Mouse (Mus musculus) gastrocnemius, adult 18-20 months (tissue): ENCODE data around the gene Pitpnm1. TPM values are rescaled to one million over a fixed set of nuclear protein-coding genes. Genes with fewer than 3 reads are reported as not detected.
"Not testable (repeated sequence)": the region's sequence is repeated elsewhere in the genome, so short reads cannot be mapped to it uniquely, and the experiment has no call there.

Source experiments
- DNase-seq: peaks from one replicate; pipeline ENCODE4 v3.0.0; 2021; ENCODE audit warnings: low spot score
- total RNA-seq, 2 experiments: library from RNA; stranded (reverse); gene quantifications; 2 replicates each; pipeline ENCODE4 v1.2.3; 2021

Pitpnm1 gene
- total RNA-seq, 2 experiments from 2014 or later, result 2.0 to 3.7 TPM

DNA sequence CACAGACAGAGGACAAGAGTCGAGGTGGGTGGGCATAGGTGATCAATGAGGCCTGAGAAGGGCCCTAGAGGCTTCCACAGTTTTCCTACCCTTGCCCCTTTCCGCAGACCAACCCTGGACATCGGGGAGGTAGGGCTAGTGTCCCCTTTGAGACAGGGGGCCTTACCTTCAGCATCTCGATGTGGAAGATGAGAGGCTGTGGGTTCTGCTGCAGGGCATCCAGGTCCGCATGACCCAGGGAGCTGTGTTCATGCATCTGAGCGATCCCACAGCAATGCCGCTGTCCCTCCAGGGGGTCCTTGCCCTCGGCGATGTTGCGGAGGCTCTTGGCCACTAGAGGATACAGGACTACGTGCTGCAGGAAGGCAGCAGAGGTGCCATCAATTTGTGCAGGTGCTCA lies 16.0 kb downstream of the Pitpnm1 start:
- DNase-seq, result no peak

DNA sequence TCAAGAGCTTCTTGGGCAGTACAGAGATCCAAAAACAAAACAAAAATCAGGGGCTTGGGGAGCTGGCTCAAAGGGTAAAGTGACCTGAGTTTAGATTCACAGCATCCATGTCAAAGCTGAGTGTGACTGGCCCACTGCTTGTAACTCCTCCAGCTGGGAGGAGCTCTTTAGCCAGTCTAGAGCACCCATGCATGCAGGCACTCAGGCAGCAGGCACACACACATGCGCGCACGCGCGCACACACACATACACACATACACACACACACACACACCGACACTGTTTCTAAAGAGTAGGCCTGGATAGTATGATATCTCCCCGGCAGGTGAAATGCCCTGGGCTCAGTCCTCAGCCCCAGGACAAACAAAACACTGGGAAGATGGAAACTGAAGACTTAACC lies 17.2 kb downstream of the Pitpnm1 start:
- DNase-seq, result no peak

DNA sequence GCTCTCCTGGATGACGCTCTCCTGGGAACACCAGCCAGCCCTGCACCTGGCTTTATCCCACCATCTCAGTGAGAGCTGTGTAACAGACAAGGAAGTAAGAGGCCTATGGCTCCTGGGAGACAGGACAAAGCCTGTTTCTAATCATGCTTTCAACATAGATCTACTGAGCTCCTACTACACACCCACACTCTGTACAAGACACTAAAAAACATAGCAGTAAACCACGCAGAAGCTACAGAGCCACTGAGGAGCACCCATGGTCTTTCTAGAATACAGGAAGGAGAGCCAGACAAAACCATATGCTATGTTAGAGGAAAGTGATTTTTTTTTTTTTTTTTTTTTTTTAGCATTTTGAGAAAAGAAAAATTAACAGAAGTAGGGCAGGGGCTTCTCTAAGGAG lies 18.6 kb downstream of the Pitpnm1 start:
- DNase-seq, result no peak

DNA sequence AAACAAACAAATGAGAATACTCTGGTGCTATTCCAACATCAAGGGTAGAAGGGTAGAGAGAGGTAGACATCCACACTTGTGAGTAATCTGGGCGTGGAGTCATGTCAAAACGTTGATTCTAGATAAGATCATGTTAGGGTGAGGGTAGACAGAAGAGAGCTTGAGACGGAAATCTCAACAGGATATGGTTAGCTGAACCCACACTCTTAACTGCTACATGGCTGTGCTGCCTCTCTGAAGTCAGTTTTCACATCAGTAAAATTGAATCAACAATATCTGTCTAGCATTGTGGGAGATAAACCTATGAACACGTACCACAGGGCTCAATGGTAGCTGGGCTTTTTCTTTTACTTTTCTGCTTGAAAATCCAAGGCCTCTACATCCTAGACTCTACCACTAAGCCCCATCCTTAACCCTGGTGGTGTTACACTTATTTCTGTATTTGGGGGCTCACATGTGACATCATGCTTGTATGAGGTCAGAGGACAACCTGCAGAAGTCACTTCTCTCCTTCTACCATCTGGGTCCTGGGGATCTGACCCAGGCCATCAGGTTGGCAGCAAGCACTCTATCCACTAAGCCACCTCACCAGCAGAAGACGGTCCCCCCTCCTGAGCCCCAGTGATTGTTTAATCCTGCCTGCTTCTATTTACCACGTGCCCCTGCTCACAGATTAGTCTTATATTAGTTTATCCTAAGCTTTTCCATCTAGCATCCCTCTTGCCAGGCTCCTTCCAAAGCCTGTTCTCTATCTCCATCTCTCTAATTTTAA lies 20.1 kb downstream of the Pitpnm1 start:
- no peak for DNase-seq

DNA sequence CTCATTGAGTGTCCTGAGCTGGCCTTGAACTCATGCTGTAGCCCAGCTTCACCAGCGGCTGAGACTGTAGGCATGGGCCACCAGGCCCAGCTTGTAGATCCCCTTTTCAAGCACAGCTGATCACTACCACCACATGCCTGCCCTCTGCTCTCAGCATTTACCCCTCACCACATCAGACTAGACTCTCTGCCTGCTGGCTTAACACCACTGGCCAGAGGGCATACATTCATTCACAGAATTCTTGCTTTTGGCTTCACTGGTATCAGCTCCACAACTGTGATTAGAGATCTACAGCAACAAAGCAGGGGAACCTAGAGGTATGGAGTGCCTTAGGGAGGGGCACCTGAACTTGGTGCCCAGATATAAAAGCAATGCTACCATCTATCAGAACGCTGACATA lies 20.7 kb downstream of the Pitpnm1 start:
- no peak for DNase-seq

DNA sequence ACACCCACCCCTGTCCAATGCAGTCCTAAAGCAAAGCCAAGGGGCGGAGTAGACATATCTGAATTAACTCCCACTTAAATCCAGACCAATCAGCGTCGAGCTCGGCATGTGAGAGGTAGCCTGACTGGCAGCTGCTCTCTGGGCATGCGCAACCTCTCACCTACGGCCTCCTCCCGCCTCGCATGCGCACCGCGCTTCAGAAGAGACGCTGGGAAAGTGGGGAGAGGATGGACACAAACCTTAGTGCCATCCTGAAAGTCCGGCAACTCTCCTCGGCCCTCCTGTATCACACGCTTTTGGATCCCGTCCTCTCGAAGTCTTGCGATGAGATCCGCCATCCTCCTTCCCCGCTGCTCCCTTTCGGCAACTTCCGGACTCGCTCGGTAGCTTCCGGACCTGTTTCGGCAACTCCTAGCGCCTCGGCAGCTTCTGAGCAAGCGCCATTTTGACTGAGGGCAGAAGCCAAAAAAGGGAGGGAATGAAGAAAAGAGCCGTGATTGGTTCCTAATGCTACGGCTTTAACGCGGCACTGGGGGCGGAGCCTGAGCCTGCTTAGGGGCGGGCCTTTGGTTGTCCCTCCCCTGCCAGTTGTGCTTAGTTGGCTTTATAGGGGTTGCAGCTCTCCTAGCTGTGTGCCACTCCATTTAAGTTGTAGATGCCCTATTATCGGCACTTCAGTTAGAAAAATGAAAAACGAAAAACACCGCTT lies 21.5 kb downstream of the Pitpnm1 start:
- peak; percentile 99 for DNase-seq

DNA sequence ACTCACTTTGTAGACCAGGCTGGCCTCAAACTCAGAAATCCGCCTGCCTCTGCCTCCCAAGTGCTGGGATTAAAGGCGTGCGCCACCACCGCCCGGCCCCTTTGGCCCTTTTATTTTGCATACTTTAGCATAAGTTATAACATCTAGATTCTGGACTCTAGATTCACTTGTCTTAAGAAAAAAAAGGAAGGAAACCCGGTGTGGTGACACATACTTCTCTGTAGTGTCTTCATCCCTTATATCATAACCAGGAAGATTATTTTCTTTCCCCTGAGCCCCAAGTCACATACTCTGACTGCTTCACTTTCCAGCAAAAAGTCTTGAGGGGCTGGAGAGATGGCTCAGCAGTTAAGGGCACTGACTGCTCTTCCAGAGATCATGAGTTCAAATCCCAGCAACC lies 22.1 kb downstream of the Pitpnm1 start:
- not testable (repeated sequence) for DNase-seq

DNA sequence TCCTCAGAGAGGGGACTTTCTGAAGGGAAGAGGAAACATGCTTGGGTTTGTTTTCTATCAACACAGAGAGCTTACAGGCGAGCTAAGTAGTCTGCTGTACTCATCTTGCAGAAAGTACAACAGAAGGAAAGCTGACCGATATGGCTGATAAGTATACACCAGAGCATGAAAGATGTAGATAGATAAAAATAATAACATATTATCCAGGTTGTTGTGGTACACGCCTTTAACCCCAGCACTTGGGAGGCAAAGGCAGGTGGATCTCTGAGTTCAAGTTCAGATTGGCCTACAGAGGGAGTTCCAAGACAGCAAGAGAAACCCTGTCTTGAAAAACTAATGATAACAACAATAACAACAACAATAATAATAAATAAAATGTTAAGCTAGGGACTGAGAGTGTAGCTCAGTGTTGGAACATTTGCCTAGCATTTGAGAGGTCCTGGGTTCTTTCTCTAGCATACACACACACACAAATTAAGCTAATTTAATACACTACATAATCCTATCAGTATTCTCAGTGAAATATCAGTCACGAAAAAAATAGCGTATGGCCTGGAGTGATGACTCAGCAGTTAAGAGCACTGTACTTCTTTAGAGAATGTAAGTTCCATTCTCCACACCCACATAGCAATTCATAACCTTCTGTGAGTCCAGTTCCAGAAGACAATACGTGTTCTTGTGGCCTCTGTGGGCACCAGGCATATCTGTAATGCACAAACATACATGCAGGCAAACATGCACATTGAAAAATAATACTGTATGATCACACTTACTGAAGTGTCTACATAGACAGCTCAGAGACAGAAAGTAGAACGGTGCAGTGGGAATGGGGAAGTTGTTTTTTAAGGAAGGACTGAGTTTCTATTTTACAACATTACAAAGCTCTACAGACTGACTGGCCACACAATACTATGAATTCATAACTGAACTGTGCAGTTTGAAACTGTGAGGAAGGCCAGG lies 22.9 kb downstream of the Pitpnm1 start:
- DNase-seq, result no peak

DNA sequence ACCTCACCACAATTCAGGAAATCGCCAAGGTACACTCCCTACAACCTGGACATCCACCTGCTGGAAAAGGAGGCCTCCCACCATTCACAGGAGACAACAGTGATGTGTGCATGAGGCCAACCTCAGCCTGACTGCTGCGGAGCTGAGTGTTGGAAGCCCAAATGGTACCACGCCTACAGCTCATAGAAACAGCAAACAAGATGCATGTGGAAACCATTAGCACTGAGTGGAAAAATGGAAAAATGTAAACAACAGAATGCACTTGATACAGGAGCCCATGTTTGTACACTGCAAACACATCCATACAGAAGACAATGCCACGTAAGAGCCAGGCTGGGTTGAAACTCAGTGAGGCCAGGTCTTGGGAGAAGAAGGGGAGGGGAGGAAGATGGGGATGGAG lies 24.6 kb downstream of the Pitpnm1 start:
- no peak for DNase-seq

DNA sequence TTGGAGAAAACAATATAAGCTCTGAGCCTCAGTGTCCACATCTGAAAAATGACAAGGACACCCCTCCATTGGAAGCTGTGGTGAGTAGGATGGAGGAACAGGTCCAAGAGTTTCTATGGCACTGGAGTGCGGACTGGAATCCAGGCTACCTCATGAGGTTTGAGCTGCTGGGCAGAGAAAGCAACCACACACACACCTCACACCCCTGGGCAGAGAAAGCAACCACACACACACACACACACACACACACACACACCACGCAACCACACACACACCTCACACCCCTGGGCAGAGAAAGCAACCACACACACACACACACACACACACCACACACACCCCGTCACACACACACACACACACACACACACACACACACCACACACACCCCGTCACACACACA lies 25.5 kb downstream of the Pitpnm1 start:
- not testable (repeated sequence) for DNase-seq

DNA sequence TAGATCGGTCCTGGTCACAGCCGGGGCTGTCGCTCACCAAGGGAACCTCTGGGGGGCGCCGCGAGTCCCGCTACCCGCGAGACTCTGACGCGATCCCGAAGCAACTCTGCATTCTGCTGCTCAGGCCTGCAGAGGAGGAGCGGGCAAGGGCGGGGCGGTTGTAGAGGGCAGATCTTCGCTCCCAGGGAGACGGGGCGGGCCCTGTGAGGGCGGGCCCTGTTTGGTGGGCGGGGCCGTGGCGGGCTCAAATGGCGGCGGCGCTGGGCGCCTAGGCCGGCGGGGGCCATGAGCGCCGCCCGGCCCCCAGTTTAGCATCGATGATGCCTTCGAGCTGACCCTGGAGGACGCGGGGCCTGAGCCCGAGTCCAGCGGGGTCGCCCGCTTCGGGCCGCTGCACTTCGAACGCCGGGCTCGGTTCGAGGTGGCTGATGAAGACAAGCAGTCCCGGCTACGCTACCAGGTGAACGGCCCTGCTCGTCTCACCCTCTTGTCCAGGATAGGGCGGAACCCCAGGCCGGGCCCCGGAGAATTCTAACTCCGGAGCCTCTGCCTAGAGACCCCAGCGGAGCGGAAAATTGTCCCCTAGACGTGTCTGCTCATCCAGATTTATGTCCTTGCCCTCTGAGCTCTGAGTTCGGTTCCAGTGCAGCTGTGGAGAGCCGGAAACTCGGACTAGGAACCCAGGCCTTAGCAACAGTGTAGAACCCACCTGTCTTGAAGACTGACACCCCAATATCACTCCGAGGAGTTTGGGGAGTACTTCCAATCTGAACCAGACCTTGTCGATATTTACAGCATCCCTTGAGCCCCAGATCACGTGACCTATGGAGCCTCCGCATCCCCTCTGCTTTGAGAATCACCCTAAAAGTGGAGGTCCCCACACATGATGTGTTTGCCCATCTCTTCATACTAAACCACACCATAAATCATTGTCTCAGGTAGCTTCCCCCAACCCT lies 26.2 kb downstream of the Pitpnm1 start, which contains the start of gene Aip:
Aip (minus strand) TSS at position 118 of the 956 bp plus-strand sequence.
- DNase-seq, result peak; percentile 99

DNA sequence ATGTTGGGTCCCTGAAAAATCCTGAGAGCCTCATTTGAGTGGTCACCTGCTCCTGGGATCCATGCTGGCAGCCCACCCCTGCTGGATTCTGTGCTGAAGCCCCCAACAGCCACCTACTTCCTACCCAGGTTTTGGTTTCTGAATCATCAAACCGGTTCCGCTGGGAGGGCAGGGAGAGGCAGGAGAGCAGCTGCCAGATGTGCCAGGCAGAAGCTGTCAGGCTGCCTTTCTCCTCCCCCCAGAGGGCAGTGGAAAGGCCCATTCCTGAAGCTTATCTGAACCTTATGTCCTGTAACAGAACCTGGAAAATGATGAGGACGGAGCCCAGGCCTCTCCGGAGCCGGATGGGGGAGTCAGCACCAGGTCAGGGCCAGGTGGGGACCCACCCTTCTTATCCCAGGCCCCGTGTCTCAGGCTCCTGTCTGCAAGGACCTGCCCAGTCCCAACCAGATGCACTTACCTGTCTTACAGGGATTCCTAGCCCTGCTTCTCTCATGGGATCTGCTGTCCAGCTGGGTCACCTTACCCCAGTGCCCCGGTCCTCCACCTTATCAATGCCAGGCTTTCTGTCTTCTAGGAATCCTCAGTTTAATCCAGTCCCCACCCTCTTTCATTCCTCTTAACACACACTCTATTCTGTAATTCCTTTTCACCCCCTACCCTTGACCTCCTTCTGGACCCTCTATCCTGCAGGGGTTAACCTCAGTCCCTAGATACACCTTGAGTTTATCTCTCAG lies 27.1 kb downstream of the Pitpnm1 start:
- DNase-seq, result no peak

DNA sequence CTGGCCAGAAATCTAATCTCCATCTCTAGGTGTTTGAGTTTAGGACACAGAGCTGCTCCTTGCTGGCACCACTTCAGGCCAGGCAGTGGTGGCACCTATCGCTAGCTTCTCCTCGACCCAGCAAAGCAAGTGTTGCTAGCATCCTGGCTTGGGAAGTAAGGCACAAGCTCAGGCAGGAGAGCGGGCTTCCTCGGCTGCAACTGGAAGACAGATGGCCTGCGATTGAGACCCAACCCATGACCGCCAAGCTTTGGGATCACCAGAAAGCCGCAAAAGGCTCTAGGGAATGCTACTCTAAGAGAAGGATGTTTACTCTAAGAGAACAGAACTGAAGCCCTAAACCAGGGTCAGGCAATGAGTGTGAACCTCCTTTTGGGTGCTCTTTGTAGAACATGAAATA lies 29.7 kb downstream of the Pitpnm1 start:
- DNase-seq, result no peak

DNA sequence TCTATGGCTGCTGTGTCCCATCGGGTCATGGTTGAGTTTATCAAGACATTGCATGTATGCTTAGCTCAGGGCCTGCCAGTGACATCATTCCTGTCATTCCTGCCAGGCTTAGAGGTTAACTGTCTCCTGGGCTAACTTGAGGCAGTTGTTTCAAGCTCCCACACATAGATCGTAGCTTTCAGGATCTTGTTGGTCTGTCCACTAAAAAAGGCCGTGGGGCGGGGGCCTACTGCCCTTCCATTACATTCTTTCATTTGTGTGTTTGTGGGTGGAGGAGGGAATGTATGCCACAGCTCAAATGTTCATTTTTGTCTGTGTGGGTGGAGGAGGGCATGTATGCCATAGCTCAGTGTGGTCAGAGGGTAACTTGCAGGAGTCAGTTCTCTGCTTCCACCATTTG lies 30.3 kb downstream of the Pitpnm1 start:
- DNase-seq, result no peak

DNA sequence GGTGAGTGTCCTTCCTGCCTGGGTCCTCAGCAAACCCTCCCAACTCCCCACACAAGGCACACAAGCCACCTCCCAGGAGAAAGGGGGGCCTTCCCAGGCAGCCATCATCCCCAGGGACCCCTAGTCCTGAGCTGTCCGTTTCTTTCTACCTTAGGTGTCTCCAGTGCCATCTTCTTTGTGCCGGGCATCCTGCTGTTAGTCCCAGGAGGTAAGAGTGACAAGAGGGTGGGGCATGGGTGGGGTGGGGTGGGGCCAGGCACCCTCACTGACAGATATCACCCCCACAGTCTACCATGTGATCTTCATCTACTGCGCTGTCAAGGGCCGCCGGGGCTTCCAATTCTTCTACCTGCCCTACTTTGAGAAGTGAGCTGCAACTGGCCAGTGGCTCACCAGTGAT lies 31.3 kb downstream of the Pitpnm1 start:
- DNase-seq, result no peak

DNA sequence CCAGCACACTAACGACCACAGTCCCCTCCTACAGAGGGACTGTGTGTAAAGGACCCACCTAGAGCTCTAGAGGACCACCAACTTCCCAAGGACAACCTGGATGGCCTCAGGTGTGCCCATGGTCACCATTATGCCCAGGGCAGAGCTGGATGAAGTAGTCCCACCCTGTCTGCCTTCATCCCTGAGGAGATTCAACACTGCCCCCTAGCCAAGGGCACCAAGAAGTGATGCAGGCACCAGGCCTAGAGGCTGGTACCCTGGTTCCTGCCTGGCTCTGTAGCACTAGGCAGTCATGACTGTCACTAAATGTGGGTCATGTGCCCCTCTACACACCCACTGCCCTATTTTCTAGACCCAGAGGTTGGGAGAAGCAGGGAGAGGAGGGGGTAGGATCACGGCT lies 32.0 kb downstream of the Pitpnm1 start:
- no peak for DNase-seq

DNA sequence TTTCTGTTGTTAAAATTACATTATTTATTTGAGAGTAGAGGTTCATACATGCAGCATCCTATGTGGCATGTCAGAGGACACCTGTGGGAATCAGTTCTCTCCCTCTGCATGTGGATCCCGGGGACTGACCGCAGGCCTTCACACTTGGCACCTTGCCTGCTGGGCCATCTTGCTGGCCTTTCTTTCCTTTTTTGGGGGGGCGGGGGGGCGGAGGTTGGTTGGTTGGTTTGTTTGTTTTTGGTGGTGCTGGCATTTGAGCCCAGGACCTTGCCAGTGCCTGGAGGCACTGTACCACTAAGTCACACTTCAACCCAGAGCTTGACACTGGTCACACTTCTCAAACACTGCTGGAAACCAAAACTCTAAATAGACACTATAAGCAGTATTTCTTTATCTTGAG lies 34.6 kb downstream of the Pitpnm1 start:
- DNase-seq, result no peak

DNA sequence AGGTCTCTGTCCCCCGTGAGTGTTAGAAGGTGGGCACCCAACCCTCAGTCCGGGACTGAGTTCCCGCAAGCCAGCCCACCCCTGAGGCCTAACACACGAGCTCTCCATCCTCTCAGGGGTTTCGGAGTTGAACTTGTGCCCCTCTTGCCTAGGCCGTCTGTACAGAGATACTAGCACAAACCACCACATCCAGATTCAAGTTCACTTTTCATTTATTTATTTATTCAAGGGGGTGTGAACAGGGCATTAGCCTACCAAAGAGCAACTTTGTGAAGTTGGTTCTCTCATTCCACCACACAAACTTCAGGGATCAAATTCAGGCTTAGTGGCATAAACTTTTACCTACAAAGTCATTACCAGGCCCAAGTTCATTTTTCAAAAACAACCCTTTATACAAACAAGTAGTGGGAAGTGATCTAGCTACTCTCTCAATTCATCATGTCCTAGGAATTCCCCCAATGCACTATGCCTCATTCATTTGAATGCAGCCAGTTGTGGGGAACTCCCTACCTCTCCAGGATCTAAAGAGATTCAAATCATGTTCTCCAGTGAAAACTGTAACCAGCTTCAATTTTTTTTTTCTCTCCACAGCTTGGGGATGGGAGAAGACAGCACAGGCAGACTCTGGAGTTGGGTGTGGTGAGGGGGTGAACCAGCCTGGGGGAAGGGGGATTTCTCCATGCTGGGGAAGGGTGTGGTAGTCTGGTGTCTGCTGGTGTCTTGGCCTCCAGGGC lies 35.6 kb downstream of the Pitpnm1 start:
- DNase-seq, result not testable (repeated sequence)

DNA sequence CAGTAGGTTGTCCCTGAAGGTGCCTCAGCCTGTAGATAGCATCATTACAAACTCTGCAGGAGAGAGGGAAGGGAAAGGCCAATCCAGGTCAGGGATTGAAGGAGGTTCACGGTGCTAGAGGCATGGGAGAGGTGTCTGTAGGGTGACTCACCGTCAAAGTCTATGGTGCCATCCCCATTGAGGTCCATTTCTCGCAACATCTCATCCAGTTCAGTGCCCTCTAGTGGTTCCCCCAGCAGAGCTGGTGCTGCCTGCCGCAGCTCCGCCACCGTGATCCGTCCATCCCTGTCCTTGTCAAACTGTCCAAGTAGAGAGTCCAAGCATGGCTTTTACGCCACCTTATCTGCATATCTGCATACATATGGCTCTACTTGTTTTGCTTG lies 36.2 kb downstream of the Pitpnm1 start:
- not testable (repeated sequence) for DNase-seq
